Mouse (Mus musculus) thymus, adult 2 months (tissue): ENCODE results near the gene Tars.

Experiments used
- CTCF ChIP-seq: fragments of 200-500 bp; IDR thresholded peaks from 2 replicates; pipeline ENCODE4 v1.5.1; 2012; ENCODE audit warnings: mild to moderate bottlenecking, control low read depth, low read length, moderate library complexity, borderline replicate concordance; ENCODE audit not compliant: control insufficient read depth, poor library complexity, insufficient read depth; ENCODE audit errors: extremely low read depth
- POLR2A ChIP-seq: fragments of 200-500 bp; IDR thresholded peaks from 2 replicates; pipeline ENCODE4 v1.6.1; 2012; ENCODE audit warnings: mild to moderate bottlenecking, low read length, control low read depth, moderate library complexity; ENCODE audit not compliant: control insufficient read depth, poor library complexity, insufficient read depth; ENCODE audit errors: extremely low read depth

GRCm38 (mm10) chr15:11364795-11365194 is 34.7 kb downstream of the Tars start:
- TF ChIP-seq CTCF (no peak), POLR2A (no peak)
